Mouse (Mus musculus) cerebellum, postnatal 4 days (tissue): ENCODE measurements at regions not wholly inside any gene's neighbourhood (a gene's known extent, or its start where the extent isn't known, plus 50 kb on each side); places are given as distances from the start of the nearest gene placed in this dataset.
A peak's percentile ranks its signal among the peaks of the same experiment; 100 is the strongest.

ENCODE experiments used
- DNase-seq, 2 experiments: peaks; one replicate each; pipeline ENCODE4 v3.0.0; 2022; ENCODE audit warnings: low spot score in 2 of 2, mixed read lengths in 1 of 2

- DNase-seq: no peak
These were observed 159.8 kb upstream of the Kbtbd8 start for GRCm38 (mm10) chr6:94957172-94957668.

- no peak for DNase-seq
These were observed 162.5 kb upstream of the Kbtbd8 start for GRCm38 (mm10) chr6:94954580-94954979.

- no peak for DNase-seq
These were observed 163.4 kb upstream of the Kbtbd8 start for GRCm38 (mm10) chr6:94953658-94954057.

GRCm38 (mm10) chr6:94951971-94952768, 164.9 kb upstream of the Kbtbd8 start:
- no peak for DNase-seq

- DNase-seq: no peak
These were observed 166.1 kb upstream of the Kbtbd8 start for GRCm38 (mm10) chr6:94950944-94951343.

GRCm38 (mm10) chr6:94950319-94950718, 166.7 kb upstream of the Kbtbd8 start:
- DNase-seq: no peak

GRCm38 (mm10) chr6:94946352-94946900, 170.6 kb upstream of the Kbtbd8 start:
- no peak for DNase-seq

- DNase-seq: no peak
These were observed 171.3 kb upstream of the Kbtbd8 start for GRCm38 (mm10) chr6:94945715-94946114.

- no peak for DNase-seq
These were observed 172.8 kb upstream of the Kbtbd8 start for GRCm38 (mm10) chr6:94944196-94944595.

GRCm38 (mm10) chr6:94938949-94939348, 178.1 kb upstream of the Kbtbd8 start:
- DNase-seq: no peak

GRCm38 (mm10) chr6:94936206-94936605, 180.8 kb upstream of the Kbtbd8 start:
- no peak for DNase-seq

GRCm38 (mm10) chr6:94935706-94936105, 181.3 kb upstream of the Kbtbd8 start:
- no peak for DNase-seq

- no peak for DNase-seq
These were observed 189.2 kb upstream of the Kbtbd8 start for GRCm38 (mm10) chr6:94927811-94928210.

- DNase-seq: no peak
These were observed 190.3 kb upstream of the Kbtbd8 start for GRCm38 (mm10) chr6:94926652-94927211.

- no peak for DNase-seq
These were observed 191.6 kb upstream of the Kbtbd8 start for GRCm38 (mm10) chr6:94925408-94925807.

- DNase-seq: no peak
These were observed 192.6 kb upstream of the Kbtbd8 start for GRCm38 (mm10) chr6:94924338-94925039.

- DNase-seq: no peak
These were observed 195.3 kb upstream of the Kbtbd8 start for GRCm38 (mm10) chr6:94921741-94922140.

GRCm38 (mm10) chr6:94920770-94921169, 196.3 kb upstream of the Kbtbd8 start:
- no peak for DNase-seq

- DNase-seq: no peak
These were observed 197.8 kb upstream of the Kbtbd8 start for GRCm38 (mm10) chr6:94919194-94919743.

- DNase-seq: no peak
These were observed 201.0 kb upstream of the Kbtbd8 start for GRCm38 (mm10) chr6:94915842-94916620.

- peak in 1 of 2 experiments; percentile 2 for DNase-seq
These were observed 205.2 kb upstream of the Kbtbd8 start for GRCm38 (mm10) chr6:94911836-94912235.
